Mouse (Mus musculus) stomach, embryonic 14.5 days (tissue): ENCODE data around the gene Slc46a1. TPM values are rescaled to one million over a fixed set of nuclear protein-coding genes. Genes with fewer than 3 reads are reported as not detected.

Source experiments
- ATAC-seq: fragments of 200-750 bp; cut with Nextera tagmentation; 2 replicates; pipeline ENCODE4 v1.8.0; 2017; ENCODE audit warnings: low read depth, moderate TSS enrichment; ENCODE audit not compliant: insufficient number of reproducible peaks, insufficient read depth, low FRiP score
- H3K27ac ChIP-seq: fragments of 300-500 bp; sonication (generic); 2 replicates; pipeline ENCODE4 v1.5.1; 2014; ENCODE audit warnings: mild to moderate bottlenecking, low read length, moderate library complexity, mixed read lengths
- H3K27me3 ChIP-seq: fragments of 300-500 bp; sonication (generic); 2 replicates; pipeline ENCODE4 v1.6.1; 2014; ENCODE audit warnings: low read length, control low read depth, mixed read lengths; ENCODE audit not compliant: control insufficient read depth, insufficient read depth
- H3K36me3 ChIP-seq: fragments of 300-500 bp; sonication (generic); 2 replicates; pipeline ENCODE4 v1.6.1; 2014; ENCODE audit warnings: mild to moderate bottlenecking, control low read depth, low read length, moderate library complexity, mixed read lengths; ENCODE audit not compliant: control insufficient read depth, insufficient read depth
- H3K4me1 ChIP-seq: fragments of 300-500 bp; sonication (generic); 2 replicates; pipeline ENCODE4 v1.6.1; 2014; ENCODE audit warnings: low read length, control low read depth, mixed read lengths; ENCODE audit not compliant: control insufficient read depth, insufficient read depth
- H3K4me2 ChIP-seq: fragments of 300-500 bp; sonication (generic); replicated peaks from 2 replicates; pipeline ENCODE4 v1.6.1; 2014; ENCODE audit warnings: low read depth, low read length, control low read depth
- H3K4me3 ChIP-seq: fragments of 300-500 bp; sonication (generic); 2 replicates; pipeline ENCODE4 v1.5.1; 2014; ENCODE audit warnings: low read depth, low read length, control low read depth
- H3K9ac ChIP-seq: fragments of 300-500 bp; sonication (generic); replicated peaks from 2 replicates; pipeline ENCODE4 v1.6.1; 2014; ENCODE audit warnings: low read depth, mild to moderate bottlenecking, control low read depth, low read length, moderate library complexity, mixed read lengths
- H3K9me3 ChIP-seq: fragments of 300-500 bp; sonication (generic); 2 replicates; pipeline ENCODE4 v1.6.1; 2016; ENCODE audit warnings: low read depth, low read length, control low read depth; ENCODE audit not compliant: control insufficient read depth
- WGBS: fragments of 180-500 bp; shearing (Covaris S2); extraction: QIAGEN DNeasy Blood & Tissue Kit; methylation state at CpG from one replicate; pipeline ENCODE4 v1.1.7; 2014; 5-methylcytosine and 5-hydroxymethylcytosine counted together
- polyA plus RNA-seq: library from polyadenylated mRNA; unstranded; fragments of >200 nt; fragmentation: Nextera tagmentation; extraction: Ambion mirVana; gene quantifications from 2 replicates; pipeline ENCODE4 v1.2.1, GENCODE M21; 2014

Gene Slc46a1
- polyA plus RNA-seq, 1 experiment from 2014 or later, result 14.3 TPM

DNA sequence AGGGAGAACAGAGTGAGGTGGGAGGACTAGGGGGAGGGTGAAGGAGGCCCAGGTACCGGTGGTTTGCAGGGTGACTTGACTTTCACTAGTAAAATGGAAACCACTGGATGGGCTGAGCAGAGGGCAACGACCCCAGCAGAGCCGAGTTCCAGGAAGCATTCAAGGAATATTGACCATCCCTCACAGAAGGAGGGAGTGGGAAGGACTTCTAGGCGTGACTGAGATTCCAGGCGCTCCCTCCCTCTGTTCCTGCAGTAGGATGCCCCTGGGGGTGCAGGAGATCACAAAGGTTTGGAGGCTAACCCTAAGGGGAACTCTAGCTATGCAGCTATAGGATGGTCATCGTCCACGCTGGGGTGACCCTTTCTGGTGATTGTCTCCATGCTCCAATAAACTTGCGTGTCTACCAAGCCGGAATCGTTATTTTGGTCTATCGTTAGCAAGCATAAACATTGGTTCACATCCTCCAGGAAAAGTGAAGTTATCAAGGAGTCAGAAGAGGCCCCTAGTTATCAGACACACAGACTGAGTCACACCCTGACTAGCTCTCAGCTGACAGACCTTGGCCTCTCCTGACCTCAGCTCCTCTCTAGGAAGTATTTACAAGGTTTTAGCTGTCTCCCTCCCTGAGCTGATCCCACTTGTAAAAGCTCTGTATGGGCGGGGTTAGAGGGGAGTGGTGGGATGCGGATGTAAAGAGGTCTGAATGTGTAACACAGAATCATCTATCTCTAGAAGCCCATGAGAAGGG, 2.0 kb upstream of the Slc46a1 start:
- no peak overlapping the region for H3K9ac ChIP-seq
- H3K36me3 ChIP-seq, result no peaks in the 10 kb centered on the region
- H3K4me1 ChIP-seq, result peaks cover 15% of the 10 kb centered on the region; the same call in 1 of the 2 replicates
- no peaks in the 10 kb centered on the region; the same call in 1 of the 2 replicates for H3K9me3 ChIP-seq
- H3K4me3 ChIP-seq, result no peak overlapping the region
- no peak overlapping the region for H3K27ac ChIP-seq
- no peaks in the 10 kb centered on the region for H3K27me3 ChIP-seq
- ATAC-seq, result no peak
- 45% methylated on average over 13 of the region's 13 CpGs for WGBS
- no peak overlapping the region for H3K4me2 ChIP-seq

DNA sequence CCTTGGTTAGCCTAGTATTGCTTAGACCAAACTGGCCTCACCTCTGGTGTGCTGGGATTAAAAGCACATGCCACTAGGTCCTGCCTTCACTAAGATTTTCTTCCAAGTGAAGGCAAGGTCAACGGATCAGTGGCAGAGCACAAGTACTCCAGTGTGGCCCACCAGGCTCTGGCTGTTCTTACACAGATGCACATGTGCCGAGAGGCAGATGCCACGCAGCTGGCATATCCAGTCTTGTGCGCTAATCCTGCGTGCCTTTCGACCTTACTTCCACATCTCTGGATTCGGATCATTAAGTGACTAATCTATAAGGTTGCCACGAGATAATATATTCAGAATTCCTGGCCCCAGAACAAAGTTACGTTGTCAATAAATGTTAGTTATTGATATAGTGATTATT, 381 bp upstream of the Slc46a1 start:
- H3K9ac ChIP-seq, result peak overlapping the region; percentile 84; the same call in 1 of the 2 replicates
- H3K4me3 ChIP-seq, result peak overlapping the region; percentile 78
- H3K27ac ChIP-seq, result no peak overlapping the region
- ATAC-seq, result no peak
- H3K4me2 ChIP-seq, result peak overlapping the region; percentile 88
- 26% methylated on average over 9 of the region's 9 CpGs for WGBS
- H3K9me3 ChIP-seq, result no peaks in the 10 kb centered on the region; the same call in 1 of the 2 replicates
- H3K4me1 ChIP-seq, result peaks cover 15% of the 10 kb centered on the region; the same call in 1 of the 2 replicates
- no peaks in the 10 kb centered on the region for H3K27me3 ChIP-seq
- H3K36me3 ChIP-seq, result no peaks in the 10 kb centered on the region

DNA sequence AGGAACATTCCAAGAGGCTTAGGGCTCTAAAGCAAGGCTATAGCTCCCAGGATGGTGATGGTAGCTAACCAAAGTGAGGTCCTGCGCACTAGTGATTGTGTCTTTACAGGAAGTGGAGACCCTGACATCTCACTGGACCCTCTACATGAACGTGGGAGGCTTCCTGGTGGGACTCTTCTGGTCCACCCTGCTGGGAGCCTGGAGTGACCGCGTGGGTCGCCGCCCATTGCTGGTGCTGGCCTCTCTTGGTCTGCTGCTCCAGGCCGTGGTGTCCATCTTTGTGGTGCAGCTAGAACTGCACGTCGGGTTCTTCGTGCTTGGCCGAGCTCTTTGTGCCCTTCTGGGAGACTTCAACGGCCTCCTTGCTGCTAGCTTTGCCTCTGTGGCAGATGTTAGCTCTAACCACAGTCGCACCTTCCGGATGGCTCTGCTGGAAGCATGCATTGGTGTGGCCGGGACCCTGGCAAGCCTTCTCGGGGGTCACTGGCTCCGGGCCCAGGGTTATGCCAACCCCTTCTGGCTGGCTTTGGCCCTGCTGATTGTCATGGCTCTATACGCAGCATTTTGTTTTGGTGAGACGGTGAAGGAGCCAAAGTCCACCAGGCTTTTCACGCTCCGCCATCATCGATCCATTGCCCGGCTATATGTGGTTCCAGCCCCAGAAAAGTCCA, 880 bp downstream of the Slc46a1 start:
- Histone ChIP-seq H3K36me3 (no peaks in the 10 kb centered on the region), H3K4me1 (peaks cover 15% of the 10 kb centered on the region; the same call in 1 of the 2 replicates), H3K27ac (peak overlapping the region; percentile 96), H3K27me3 (no peaks in the 10 kb centered on the region), H3K9me3 (no peaks in the 10 kb centered on the region; the same call in 1 of the 2 replicates), H3K4me3 (peak overlapping the region; percentile 78), H3K9ac (no peak overlapping the region), H3K4me2 (peak overlapping the region; percentile 88)
- no peak; the same call in 1 of the 2 replicates for ATAC-seq
- WGBS, result 76% methylated on average over 23 of the region's 23 CpGs

DNA sequence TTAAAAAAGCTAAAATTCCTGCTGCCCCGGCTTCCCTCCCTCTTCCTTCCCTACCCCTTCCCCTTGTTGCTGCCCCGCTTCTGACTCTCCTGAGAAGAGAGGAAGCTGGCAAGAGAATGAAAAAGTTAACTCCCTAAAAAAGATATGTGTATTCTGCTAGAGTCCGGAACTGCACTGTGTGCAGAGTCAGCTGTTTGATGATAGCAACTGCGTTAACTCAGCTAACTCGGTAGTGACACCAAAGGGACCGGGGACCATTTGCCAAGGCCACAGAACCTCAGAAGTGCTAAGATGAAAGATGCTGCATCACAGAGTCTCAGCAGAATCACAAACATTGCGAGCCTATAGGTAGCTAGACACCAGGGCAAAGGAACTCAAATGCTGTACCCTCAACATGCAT, 2.0 kb downstream of the Slc46a1 start:
- Histone ChIP-seq H3K27me3 (no peaks in the 10 kb centered on the region), H3K27ac (no peak overlapping the region), H3K4me2 (no peak overlapping the region), H3K9ac (no peak overlapping the region), H3K4me3 (no peak overlapping the region), H3K4me1 (peaks cover 15% of the 10 kb centered on the region; the same call in 1 of the 2 replicates), H3K9me3 (no peaks in the 10 kb centered on the region), H3K36me3 (no peaks in the 10 kb centered on the region; the same call in 1 of the 2 replicates)
- 74% methylated on average over 7 of the region's 7 CpGs for WGBS
- ATAC-seq, result no peak

DNA sequence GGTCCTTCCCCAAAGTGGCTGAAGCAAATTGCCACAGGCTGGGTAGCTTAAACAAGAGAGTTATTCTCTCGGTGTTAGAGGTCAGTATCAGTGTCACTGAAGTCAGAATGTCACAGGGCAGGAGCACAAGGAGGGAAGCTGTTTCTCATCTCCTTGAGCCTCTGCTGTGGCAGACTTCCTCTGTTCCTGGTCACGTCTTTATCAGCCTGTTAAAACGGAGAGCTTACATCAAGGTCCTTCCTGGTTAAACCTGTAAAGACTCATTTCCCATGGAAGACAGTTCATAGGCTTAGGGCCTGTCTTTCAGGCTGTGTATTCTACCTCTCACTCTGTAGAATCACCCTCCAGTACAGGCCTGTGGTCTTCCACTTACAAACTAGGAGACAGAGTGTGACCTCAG, 2.4 kb downstream of the Slc46a1 start:
- 52% methylated on average over 3 of the region's 3 CpGs for WGBS
- Histone ChIP-seq H3K9ac (no peak overlapping the region), H3K27ac (no peak overlapping the region), H3K36me3 (no peaks in the 10 kb centered on the region; the same call in 1 of the 2 replicates), H3K4me2 (no peak overlapping the region), H3K27me3 (no peaks in the 10 kb centered on the region), H3K4me1 (peaks cover 15% of the 10 kb centered on the region; the same call in 1 of the 2 replicates), H3K9me3 (no peaks in the 10 kb centered on the region), H3K4me3 (no peak overlapping the region)
- no peak for ATAC-seq

DNA sequence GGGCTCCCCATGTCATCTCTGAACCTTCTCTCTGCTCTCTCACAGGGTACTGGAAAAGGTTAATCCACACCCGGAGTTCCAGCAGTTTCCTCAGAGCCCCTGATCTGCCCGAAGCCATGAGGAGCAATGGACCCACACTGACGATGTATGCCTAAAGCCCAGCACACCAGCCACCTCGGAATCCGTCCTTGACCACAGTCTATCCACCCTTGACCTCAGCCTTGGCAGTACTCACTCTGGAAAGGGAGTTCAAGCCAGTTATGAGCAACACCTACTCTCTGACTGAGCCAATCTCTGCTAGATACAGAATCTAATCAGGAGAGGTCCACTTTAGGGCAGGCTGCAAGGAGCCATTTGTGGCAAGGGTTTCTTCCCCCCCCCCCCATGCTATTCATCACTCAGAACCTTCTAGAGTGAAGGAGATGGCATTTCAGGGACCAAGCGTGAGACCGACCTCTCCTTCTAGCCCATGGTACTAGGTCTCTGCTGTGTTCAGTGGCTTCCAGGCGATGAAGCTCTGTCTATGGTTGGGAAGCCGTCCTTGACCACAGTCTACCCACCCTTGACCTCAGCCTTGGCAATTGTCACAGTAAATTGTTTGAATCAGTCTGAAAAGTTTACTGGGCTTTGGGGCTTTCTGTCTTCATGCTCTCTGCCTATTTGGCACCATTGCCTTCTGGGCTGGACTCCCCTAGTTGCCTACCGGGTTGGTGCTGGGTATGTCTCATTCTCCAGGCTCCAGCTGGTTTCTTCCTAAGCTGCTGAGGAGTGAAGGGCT, 6.0 kb downstream of the Slc46a1 start:
- no peaks in the 10 kb centered on the region for H3K27me3 ChIP-seq
- no peak overlapping the region for H3K4me2 ChIP-seq
- no peak overlapping the region for H3K9ac ChIP-seq
- no peak overlapping the region for H3K27ac ChIP-seq
- H3K4me3 ChIP-seq, result no peak overlapping the region
- ATAC-seq, result no peak
- 91% methylated on average over 10 of the region's 10 CpGs for WGBS
- no peaks in the 10 kb centered on the region for H3K9me3 ChIP-seq
- no peaks in the 10 kb centered on the region; the same call in 1 of the 2 replicates for H3K36me3 ChIP-seq
- peaks cover 3% of the 10 kb centered on the region; the same call in 1 of the 2 replicates for H3K4me1 ChIP-seq

DNA sequence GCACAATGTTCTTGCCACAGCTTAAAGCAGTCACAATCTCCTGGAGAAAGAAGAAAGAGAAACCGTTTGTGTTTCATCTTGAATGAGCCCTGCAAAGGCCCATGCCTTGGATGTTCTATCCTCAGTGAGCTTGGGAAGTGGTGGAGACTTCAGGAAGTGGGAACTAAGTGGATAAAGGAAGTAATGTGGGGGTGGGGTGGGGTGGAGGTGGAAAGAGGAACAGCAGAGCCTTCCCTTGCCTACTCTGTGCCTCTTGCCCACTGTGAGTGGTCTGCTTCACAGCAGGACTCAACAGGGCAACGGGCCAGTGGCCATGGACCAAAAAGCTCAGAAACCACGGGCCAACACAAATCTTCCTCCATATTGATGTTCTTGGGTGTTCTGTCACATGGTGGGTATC, 9.8 kb downstream of the Slc46a1 start:
- Histone ChIP-seq H3K4me2 (no peak overlapping the region), H3K4me3 (no peak overlapping the region), H3K9me3 (no peaks in the 10 kb centered on the region), H3K27me3 (no peaks in the 10 kb centered on the region), H3K27ac (no peak overlapping the region), H3K4me1 (no peaks in the 10 kb centered on the region), H3K36me3 (no peaks in the 10 kb centered on the region; the same call in 1 of the 2 replicates), H3K9ac (no peak overlapping the region)
- 81% methylated on average over 3 of the region's 3 CpGs for WGBS
- no peak for ATAC-seq

DNA sequence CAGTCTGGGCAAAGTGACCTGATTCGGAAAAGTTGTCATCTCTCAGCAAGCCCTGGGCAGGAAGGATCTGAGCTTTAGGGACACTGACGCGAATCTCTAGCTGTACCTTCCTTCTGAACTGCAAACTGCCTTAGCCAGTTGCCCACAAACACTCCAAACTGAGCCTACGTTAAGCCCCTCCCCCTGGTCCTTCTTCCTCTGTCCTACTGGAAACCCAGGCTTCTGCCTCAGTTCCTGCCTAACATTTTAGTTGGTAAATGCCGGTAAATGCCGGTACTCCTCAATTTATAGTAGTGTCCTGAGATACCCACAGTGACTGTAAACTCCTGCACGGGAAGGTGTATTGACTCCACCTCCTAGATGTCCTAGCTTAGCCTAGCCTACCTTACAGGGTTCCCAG, 18.1 kb downstream of the Slc46a1 start:
- Histone ChIP-seq H3K9me3 (no peaks in the 10 kb centered on the region), H3K9ac (no peak overlapping the region), H3K4me1 (no peaks in the 10 kb centered on the region), H3K4me2 (no peak overlapping the region), H3K27ac (no peak overlapping the region), H3K36me3 (no peaks in the 10 kb centered on the region), H3K4me3 (no peak overlapping the region), H3K27me3 (peaks cover 20% of the 10 kb centered on the region)
- ATAC-seq, result no peak
- WGBS, result 53% methylated on average over 7 of the region's 7 CpGs
